Mouse (Mus musculus): ENCODE results near the gene Bsnd. TPM values are rescaled to one million over a fixed set of nuclear protein-coding genes. Genes with fewer than 3 reads are reported as not detected.

Gene Bsnd
- total RNA-seq (2021), result not detected

DNA sequence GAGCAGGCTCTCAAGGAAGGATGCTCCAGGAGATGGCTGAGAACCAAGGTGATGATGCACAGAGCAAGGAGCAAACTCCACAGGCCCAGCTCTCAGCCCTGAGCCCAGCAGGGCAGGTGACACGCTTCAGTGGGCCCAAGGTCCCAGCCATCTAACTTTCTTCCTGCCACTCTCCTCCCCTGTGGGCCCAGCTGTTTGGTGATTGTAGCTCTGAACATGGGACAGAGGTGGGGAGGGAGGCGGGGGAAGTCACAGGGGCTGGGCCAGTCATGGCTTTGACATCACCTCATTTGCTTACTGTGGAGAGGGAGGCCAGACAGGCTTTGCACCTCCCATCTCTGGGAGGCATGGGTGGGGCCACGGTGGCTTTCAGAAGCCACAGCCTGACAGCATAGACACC is at the start of gene Bsnd:
Bsnd (minus strand) TSS at position 168 of the 400 bp plus-strand sequence.
- DNase-seq (ENCODE audit: extremely low spot score in 1 of 2, low spot score in 1 of 2), result no peak

DNA sequence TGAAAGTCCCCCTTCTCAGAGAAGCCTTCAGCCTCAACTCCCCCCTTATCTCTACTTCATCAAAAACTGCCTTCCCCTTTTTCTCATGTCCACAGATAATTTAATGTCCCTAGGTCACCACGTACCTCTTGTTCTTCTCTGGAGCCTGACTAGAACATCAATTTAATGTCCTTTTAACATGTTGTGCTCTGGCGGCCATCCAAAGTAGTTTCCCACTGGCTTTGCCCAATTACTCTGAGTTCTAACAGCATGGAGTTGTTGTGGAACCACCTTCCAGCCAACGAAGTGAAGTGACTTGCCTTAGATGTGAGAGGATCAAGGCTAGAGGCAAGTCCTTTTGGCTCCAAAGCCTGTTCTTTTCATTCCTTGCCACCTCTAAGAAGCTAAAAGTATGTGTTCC is 49.4 kb upstream of the Bsnd start:
- DNase-seq (ENCODE audit: extremely low spot score in 1 of 2, low spot score in 1 of 2), result no peak

DNA sequence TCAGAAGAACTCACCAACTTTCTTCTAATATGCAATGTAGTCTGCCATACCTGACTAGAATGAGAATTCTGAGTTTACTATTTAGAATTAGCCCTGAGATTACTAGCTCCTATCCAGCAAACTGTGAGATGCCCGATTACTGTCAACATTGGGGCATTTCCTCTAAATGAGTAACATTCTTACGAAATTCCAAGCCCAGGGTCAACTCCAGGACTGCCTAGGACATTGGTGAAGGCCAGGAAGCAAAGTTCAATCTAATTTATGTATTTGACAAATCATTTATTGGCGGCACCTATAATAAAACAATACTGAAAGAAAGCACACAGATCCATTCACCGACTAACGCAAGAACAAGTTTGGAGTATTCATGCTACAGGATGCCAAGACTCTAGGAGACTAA is 47.7 kb upstream of the Bsnd start:
- DNase-seq (ENCODE audit: extremely low spot score in 1 of 2, low spot score in 1 of 2), result no peak

DNA sequence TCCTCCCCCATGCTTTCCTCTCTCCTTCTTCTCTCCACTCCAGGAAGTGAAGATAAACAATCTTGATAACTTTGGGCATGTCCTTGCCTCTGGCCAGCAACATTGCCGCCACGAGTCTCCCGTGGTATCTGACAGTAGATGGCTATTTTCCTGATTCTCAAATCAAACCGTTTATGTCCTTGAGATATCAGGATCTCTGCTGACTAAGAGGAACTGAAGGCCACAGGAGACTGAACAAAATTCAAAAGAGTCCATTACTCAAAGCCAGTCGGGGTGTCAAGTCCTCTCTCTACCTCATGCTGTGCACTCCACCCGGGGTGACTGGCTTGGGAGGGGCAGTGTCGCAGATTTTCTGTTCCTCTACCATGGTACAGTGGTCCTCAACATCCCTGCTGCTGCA is 42.2 kb upstream of the Bsnd start:
- no peak for DNase-seq (ENCODE audit: extremely low spot score in 1 of 2, low spot score in 1 of 2)

DNA sequence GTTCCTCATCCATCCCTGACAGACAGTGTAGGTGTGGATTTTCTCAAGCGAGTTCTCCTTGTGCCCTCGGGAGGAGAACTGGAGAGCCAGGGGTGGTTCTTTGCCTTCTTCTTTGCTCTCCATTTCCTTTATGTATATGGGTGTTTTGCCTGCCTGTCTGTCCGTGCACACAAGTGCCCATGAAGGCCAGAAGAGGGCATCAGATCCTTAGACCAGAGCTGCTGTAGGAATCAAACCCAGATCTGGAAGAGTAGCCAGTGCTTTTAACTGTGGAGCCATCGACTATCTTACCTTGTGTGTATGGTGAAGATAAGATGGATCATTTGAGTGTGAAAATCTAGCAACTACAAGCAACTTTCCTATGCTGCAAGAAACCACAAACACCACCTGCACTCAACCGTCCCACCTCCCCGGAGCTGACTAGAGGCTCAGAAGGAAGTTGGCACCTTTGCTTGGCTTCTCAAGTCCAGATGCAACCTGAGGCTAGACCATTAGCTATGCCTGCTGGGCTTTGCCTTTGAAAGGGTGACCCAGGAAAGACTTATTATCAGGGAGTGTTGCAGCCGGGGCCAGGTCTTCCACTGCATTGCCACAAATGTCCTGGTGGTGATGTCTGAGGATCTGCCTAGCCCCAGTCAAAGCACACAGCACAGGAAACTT is 41.5 kb upstream of the Bsnd start:
- DNase-seq (ENCODE audit: extremely low spot score in 1 of 2, low spot score in 1 of 2), result no peak

GRCm38 (mm10) chr4:106530113-106530482 is 38.0 kb upstream of the Bsnd start:
- no peak for DNase-seq (ENCODE audit: extremely low spot score in 1 of 2, low spot score in 1 of 2)

GRCm38 (mm10) chr4:106529375-106530112 is 37.5 kb upstream of the Bsnd start:
- peak; percentile 83 to 97 for DNase-seq (ENCODE audit: extremely low spot score in 1 of 2, low spot score in 1 of 2)

GRCm38 (mm10) chr4:106527856-106528547 is 35.9 kb upstream of the Bsnd start:
- peak in 1 of 2 experiments; percentile 52 for DNase-seq (ENCODE audit: extremely low spot score in 1 of 2, low spot score in 1 of 2)

DNA sequence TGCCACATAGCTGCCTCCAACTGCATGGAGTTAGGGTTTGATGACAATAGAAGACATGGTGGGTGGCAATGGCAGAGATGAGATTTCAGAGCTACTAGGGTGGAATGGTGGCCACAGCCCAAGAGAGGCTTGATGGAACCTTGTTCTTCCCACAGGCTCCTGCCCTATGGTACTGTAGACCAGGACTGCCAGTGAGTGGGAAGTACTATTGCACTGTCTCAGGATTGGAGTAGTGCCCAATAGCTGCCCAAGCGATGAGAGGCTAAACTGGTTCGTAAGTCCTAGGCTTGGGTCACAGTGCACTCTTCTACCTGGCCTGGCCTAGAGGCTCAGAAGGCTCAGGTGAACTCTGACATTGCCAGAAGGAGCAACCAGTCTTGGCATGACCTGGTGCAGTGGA is 32.9 kb upstream of the Bsnd start:
- DNase-seq (ENCODE audit: extremely low spot score in 1 of 2, low spot score in 1 of 2), result no peak

DNA sequence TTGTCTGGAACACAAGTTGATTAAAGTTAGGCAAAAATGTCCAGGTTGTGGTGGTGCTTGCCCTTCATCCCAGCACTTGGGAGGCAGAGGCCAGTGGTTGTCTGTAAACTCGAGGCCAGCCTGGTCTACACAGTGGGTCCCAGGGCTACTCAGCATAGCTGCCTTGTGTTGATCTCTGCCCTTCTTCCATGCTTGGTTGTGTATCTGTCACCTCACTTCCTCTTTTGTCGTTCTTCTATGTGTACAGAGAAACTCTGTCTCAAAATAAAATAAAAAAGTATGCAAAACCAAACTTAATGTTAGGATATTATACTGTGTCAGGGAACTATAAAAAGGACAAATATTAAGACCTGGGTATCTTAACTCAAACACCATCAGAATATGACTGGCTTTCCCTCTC is 32.0 kb upstream of the Bsnd start:
- no peak for DNase-seq (ENCODE audit: extremely low spot score in 1 of 2, low spot score in 1 of 2)

- DNase-seq (ENCODE audit: extremely low spot score in 1 of 2, low spot score in 1 of 2), result no peak
Measured at GRCm38 (mm10) chr4:106522547-106522946, 30.5 kb upstream of the Bsnd start.

GRCm38 (mm10) chr4:106514606-106515005 is 22.5 kb upstream of the Bsnd start:
- DNase-seq (ENCODE audit: extremely low spot score in 1 of 2, low spot score in 1 of 2), result no peak

- no peak for DNase-seq (ENCODE audit: extremely low spot score in 1 of 2, low spot score in 1 of 2)
Measured at GRCm38 (mm10) chr4:106509888-106510287, 17.8 kb upstream of the Bsnd start.

DNA sequence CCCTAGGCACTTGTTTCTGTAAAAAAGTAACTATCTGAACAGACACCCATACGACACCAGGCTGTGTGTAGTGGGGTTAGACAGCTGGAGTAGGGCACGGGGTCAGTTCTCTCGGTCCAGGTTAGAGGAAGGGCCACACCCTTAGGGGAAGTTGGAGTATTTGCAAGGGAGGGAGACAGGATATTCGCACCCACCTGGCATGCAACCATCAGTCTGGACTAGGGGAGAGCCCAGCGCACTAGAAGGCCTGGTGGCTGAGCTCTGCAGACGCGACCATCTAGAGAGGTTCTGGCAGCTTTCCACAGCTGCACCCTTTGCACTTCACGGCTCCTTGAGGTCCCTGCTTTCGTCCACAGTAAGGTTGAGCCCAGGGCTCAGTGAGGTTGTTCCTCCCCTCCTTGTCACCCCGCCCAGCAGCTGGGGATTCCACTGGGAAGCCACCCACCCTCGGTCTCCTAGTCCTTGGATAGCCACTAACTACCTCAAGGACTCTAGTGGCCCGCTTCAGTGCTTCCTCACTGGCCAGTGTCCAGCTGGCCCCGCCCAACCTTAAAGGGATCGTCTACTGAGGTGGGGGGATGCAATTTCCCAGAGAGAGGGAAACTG is 13.5 kb upstream of the Bsnd start:
- no peak for DNase-seq (ENCODE audit: extremely low spot score in 1 of 2, low spot score in 1 of 2)

GRCm38 (mm10) chr4:106503578-106503977 is 11.5 kb upstream of the Bsnd start:
- DNase-seq (ENCODE audit: extremely low spot score in 1 of 2, low spot score in 1 of 2), result no peak

GRCm38 (mm10) chr4:106500066-106500465 is 8.0 kb upstream of the Bsnd start:
- DNase-seq (ENCODE audit: extremely low spot score in 1 of 2, low spot score in 1 of 2), result no peak

DNA sequence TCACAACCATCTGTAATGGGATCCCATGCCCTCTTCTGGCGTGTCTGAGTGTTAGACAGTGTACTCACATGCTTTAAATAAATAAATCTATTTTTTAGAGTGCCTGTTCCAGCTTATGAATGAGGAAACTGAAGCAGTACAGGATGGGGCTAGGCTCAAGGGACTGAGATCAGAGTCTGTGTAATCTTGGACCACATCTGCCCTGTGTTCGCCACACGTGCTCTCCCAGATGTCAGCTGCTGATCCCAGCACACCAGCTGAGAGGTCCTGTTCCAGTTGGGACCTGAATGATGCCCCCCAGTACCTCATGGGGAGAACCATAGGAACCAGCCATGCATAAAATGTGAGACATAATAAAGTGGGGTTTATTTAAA is 6.4 kb upstream of the Bsnd start:
- DNase-seq (ENCODE audit: extremely low spot score in 1 of 2, low spot score in 1 of 2), result no peak

- DNase-seq (ENCODE audit: extremely low spot score in 1 of 2, low spot score in 1 of 2), result no peak
Measured at GRCm38 (mm10) chr4:106497776-106498470, 5.8 kb upstream of the Bsnd start.

GRCm38 (mm10) chr4:106496833-106497232 is 4.8 kb upstream of the Bsnd start:
- no peak for DNase-seq (ENCODE audit: extremely low spot score in 1 of 2, low spot score in 1 of 2)

- DNase-seq (ENCODE audit: extremely low spot score in 1 of 2, low spot score in 1 of 2), result no peak
Measured at GRCm38 (mm10) chr4:106493639-106494038, 1.6 kb upstream of the Bsnd start.

DNA sequence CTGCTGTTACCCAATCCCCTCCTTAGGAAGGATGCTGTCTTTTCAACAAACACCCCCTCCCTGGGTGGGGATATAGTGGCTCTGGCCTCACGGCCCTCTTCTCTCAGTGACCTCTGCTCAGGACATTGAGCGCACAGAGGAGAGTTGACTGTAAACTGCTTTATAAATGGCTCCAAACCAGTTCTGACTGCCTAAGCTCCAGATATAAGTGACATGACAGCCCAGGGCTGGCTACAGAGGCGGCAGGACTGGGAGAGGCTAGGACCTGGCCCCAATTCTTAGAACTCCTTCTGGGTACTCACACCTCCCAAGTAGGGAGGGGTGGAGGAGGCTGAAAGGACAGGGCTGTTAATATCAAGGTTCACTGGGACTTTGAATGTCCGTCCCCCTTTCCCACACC is 1.5 kb downstream of the Bsnd start:
- no peak for DNase-seq (ENCODE audit: extremely low spot score in 1 of 2, low spot score in 1 of 2)

Measured in layer of hippocampus, postnatal 25 days (tissue).